Mouse (Mus musculus) cerebellum, adult 2 months (tissue): Measurements from ENCODE around the gene Socs3.

Experiments used
- CTCF ChIP-seq: fragments of 200-500 bp; IDR thresholded peaks from 2 replicates; pipeline ENCODE4 v1.5.1; 2011; ENCODE audit warnings: low read depth, mild to moderate bottlenecking, control low read depth, low read length, moderate library complexity, borderline replicate concordance; ENCODE audit not compliant: insufficient read depth
- POLR2A ChIP-seq: fragments of 200-500 bp; IDR thresholded peaks from 2 replicates; pipeline ENCODE4 v1.6.1; 2011; ENCODE audit warnings: low read length, control low read depth, borderline replicate concordance; ENCODE audit not compliant: insufficient read depth

GRCm38 (mm10) chr11:117946195-117946979 lies 23.5 kb downstream of the Socs3 start:
- no peak for TF ChIP-seq CTCF
- no peak for TF ChIP-seq POLR2A
